Mouse (Mus musculus): Measurements from ENCODE around the gene Unc93a.
"Not testable (repeated sequence)": the region's sequence is repeated elsewhere in the genome, so short reads cannot be mapped to it uniquely, and the experiment has no call there.

DNA sequence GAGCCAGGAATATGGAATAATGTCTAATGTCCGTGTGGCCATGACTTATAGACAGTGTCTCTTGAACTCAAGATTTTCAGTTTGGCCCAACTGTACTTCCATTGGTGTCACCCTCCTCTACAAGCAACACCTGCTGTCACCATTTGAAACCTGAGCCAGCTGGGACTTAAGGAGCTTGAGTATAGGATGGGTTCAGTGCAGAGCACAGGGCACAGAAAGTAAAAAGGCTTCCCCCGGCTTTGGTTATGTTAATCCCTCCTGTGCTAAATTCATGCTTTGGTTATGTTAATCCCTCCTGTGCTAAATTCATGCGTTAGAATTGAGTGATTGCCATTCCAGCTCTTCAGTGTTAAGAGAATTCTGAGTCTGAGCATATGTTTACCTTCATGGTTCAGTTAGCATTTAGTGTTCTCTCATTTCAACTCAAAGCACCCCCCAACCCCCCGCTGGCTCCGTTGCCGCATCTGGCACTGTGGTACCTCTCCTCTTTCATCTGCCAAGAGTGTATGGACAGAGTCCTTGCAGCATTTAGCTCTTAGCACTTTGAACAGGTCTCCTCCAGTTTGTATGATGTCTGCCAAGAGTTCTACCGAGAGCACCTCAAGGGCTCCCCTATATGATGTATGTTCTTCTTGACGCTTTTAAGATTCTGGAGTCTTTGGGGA lies 39.4 kb downstream of the Unc93a start:
- not testable (repeated sequence) for TF ChIP-seq CTCF (IDR thresholded peaks at IDR 0.05; ENCODE audit: extremely low read depth, insufficient read length, insufficient replicate concordance, low read depth, low read length); POLR2A (IDR thresholded peaks at IDR 0.05; ENCODE audit: low read depth, low read length)
